Comparison of ENCODE assay signal across 8 mouse cellular contexts in the genomic region with DNA sequence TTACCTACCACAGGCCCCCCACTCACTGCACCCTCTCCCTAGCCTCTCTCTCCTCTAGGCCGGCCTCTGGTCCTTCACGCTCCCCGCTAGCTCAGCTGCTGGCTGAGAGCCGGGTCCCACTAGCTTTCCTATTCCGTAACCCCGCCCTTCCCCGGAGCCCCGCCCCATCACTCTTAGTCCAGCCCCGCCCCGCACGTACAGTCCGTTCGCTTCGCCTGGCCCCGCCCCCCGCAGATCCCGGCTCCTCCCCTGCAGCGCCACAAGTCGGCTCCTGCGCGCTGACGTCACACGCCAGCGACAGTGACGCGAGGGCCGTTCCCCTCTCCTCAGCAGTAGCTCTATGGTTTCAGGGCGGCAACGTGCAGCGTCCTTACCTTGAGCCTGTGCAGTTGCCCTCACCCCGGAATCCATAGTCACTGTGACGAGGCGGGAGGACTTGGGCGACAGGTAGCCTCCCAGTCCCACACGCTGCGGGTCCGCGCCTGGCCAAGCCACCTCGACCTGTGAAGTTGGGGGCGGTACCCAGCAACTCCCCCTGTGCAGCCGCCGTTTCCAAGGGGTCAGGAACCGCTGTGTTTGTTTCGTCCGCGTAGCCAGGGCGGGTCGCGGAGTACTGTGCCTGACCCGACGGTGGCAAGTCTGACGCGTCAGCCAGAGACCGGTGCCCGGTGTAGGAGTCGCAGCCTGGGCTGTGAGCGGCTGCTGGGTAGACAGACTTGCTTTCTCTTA. TPM values are rescaled to one million over a fixed set of nuclear protein-coding genes. Genes with fewer than 3 reads are reported as not detected.
DNase-seq lines count a peak whose midpoint lies in the region; ATAC-seq and TF ChIP-seq lines count a peak whose summit lies in the region.

A gene (plus strand): TSS at position 286 of the 729 bp plus-strand sequence.

- under 1% methylated on average over 57 of the region's 57 CpGs for WGBS in forebrain, embryonic 11.5 days
- under 1% methylated on average over 57 of the region's 57 CpGs for WGBS in heart, embryonic 16.5 days
- WGBS in liver, embryonic 15.5 days (ENCODE audit: insufficient replicate concordance): under 1% methylated on average over 57 of the region's 57 CpGs
- under 1% methylated on average over 57 of the region's 57 CpGs for WGBS in neural tube, embryonic 12.5 days

- TF ChIP-seq CTCF in CH12.LX (conservative IDR thresholded peaks at IDR 0.05 in 1 of 2, IDR thresholded peaks at IDR 0.05 in 1 of 2; ENCODE audit: low read depth in 2 of 2, low read length in 2 of 2): no peak

- peak; percentile 95 for DNase-seq in CH12.LX (ENCODE audit: extremely low read depth)
- peak; percentile 93 for DNase-seq in c-Kit-positive CD71-positive TER-119-negative erythroid progenitor cells, embryonic 14.5 days (ENCODE audit: low read depth)
- DNase-seq in forebrain, embryonic 11.5 days (ENCODE audit: low spot score): peak; percentile 100
- peak; percentile 99 to 100 for DNase-seq in kidney, postnatal 36 days
- DNase-seq in telencephalon, adult 2 months (ENCODE audit: low read depth, low spot score): peak; percentile 97

- in situ Hi-C loops in CH12.LX (cut with MboI; ENCODE audit: low pct_ligation_motif_present, low pct_unique_long_range_greater_than_20kb, low sequenced_read_pairs): no loop called here

- no peak for TF ChIP-seq RAD21 in CH12.LX (IDR thresholded peaks at IDR 0.05; ENCODE audit: low read depth, low read length)

- peak within 1 kb of the TSS; percentile 72 for H3K4me2 ChIP-seq in CH12.LX (ENCODE audit: insufficient read depth, low read depth, poor library complexity, severe bottlenecking)
- H3K4me2 ChIP-seq in forebrain, embryonic 11.5 days (ENCODE audit: low read depth, low read length, severe bottlenecking): peak within 1 kb of the TSS; percentile 62
- H3K4me2 ChIP-seq in heart, embryonic 16.5 days (ENCODE audit: low read depth, low read length): peak within 1 kb of the TSS; percentile 92
- peak within 1 kb of the TSS; percentile 75 for H3K4me2 ChIP-seq in liver, embryonic 15.5 days
- H3K4me2 ChIP-seq in neural tube, embryonic 12.5 days (replicated peaks): peak within 1 kb of the TSS; percentile 76

- peaks cover 0 to 2% of the 10 kb centered on the region in 2 experiments for H3K36me3 ChIP-seq in CH12.LX (replicated peaks in 1 of 2; ENCODE audit: control insufficient read depth in 1 of 2, insufficient read depth in 1 of 2, low read length in 1 of 2)
- H3K36me3 ChIP-seq in forebrain, embryonic 11.5 days (ENCODE audit: control insufficient read depth, insufficient read depth, low read length): no peaks in the 10 kb centered on the region
- H3K36me3 ChIP-seq in heart, embryonic 16.5 days (ENCODE audit: control insufficient read depth, insufficient read depth): no peaks in the 10 kb centered on the region
- H3K36me3 ChIP-seq in liver, embryonic 15.5 days (replicated peaks): no peaks in the 10 kb centered on the region
- no peaks in the 10 kb centered on the region; the same call in 1 of the 2 replicates for H3K36me3 ChIP-seq in neural tube, embryonic 12.5 days

- H3K79me2 ChIP-seq in CH12.LX (replicated peaks; ENCODE audit: control insufficient read depth, extremely low read depth, insufficient read depth, poor library complexity, severe bottlenecking): no peaks in the 10 kb centered on the region

- H3K27ac ChIP-seq in CH12.LX (ENCODE audit: insufficient read depth, low read depth): peak within 1 kb of the TSS; percentile 54
- peak within 1 kb of the TSS; percentile 80 for H3K27ac ChIP-seq in forebrain, embryonic 11.5 days (ENCODE audit: low read depth, low read length)
- peak within 1 kb of the TSS; percentile 97 for H3K27ac ChIP-seq in heart, embryonic 16.5 days (ENCODE audit: low read length)
- H3K27ac ChIP-seq in liver, embryonic 15.5 days (replicated peaks): peak within 1 kb of the TSS; percentile 99
- peak within 1 kb of the TSS; percentile 79 for H3K27ac ChIP-seq in neural tube, embryonic 12.5 days

- peak; percentile 96 for ATAC-seq in forebrain, embryonic 11.5 days (replicated peaks; ENCODE audit: low FRiP score)
- peak; percentile 97 for ATAC-seq in heart, embryonic 16.5 days (replicated peaks; ENCODE audit: extremely low read depth, insufficient read depth, low FRiP score)
- peak; percentile 94 for ATAC-seq in liver, embryonic 15.5 days (ENCODE audit: insufficient read depth)
- peak; percentile 96 for ATAC-seq in neural tube, embryonic 12.5 days (ENCODE audit: low FRiP score, low read depth)

- H3K4me3 ChIP-seq in CH12.LX (replicated peaks in 1 of 3; ENCODE audit: low read depth in 2 of 3, low read length in 2 of 3, poor library complexity in 1 of 3): peak within 1 kb of the TSS; percentile 65 to 85 (median 82)
- peak within 1 kb of the TSS; percentile 77 for H3K4me3 ChIP-seq in forebrain, embryonic 11.5 days (ENCODE audit: low read depth, low read length)
- peak within 1 kb of the TSS; percentile 96 for H3K4me3 ChIP-seq in heart, embryonic 16.5 days (ENCODE audit: low read length)
- H3K4me3 ChIP-seq in liver, embryonic 15.5 days (replicated peaks): peak within 1 kb of the TSS; percentile 82
- peak within 1 kb of the TSS; percentile 73 for H3K4me3 ChIP-seq in neural tube, embryonic 12.5 days

- no peaks in the 10 kb centered on the region for H3K27me3 ChIP-seq in CH12.LX (replicated peaks)
- H3K27me3 ChIP-seq in forebrain, embryonic 11.5 days (ENCODE audit: control insufficient read depth, insufficient read depth, low read length): no peaks in the 10 kb centered on the region
- H3K27me3 ChIP-seq in heart, embryonic 16.5 days (ENCODE audit: control insufficient read depth, insufficient read depth, low read length): no peaks in the 10 kb centered on the region
- H3K27me3 ChIP-seq in liver, embryonic 15.5 days: no peaks in the 10 kb centered on the region
- H3K27me3 ChIP-seq in neural tube, embryonic 12.5 days (replicated peaks): no peaks in the 10 kb centered on the region

- H3K9ac ChIP-seq in CH12.LX (ENCODE audit: insufficient read depth, low read depth): peak within 1 kb of the TSS; percentile 55
- H3K9ac ChIP-seq in forebrain, embryonic 11.5 days (ENCODE audit: low read length): peak within 1 kb of the TSS; percentile 69
- H3K9ac ChIP-seq in heart, embryonic 16.5 days (ENCODE audit: low read length): peak within 1 kb of the TSS; percentile 91
- H3K9ac ChIP-seq in liver, embryonic 15.5 days: peak within 1 kb of the TSS; percentile 83
- H3K9ac ChIP-seq in neural tube, embryonic 12.5 days: peak within 1 kb of the TSS; percentile 66

- peaks cover 2 to 22% of the 10 kb centered on the region in 2 experiments for H3K4me1 ChIP-seq in CH12.LX (ENCODE audit: control insufficient read depth in 1 of 2, insufficient read depth in 2 of 2)
- H3K4me1 ChIP-seq in forebrain, embryonic 11.5 days (replicated peaks; ENCODE audit: control insufficient read depth, insufficient read depth, low read length): peaks cover 8% of the 10 kb centered on the region
- peaks cover 8% of the 10 kb centered on the region for H3K4me1 ChIP-seq in heart, embryonic 16.5 days (ENCODE audit: control insufficient read depth, insufficient read depth, low read length)
- peaks cover 15% of the 10 kb centered on the region for H3K4me1 ChIP-seq in liver, embryonic 15.5 days (replicated peaks)
- peaks cover 6% of the 10 kb centered on the region; the same call in 1 of the 2 replicates for H3K4me1 ChIP-seq in neural tube, embryonic 12.5 days

- dilution Hi-C loops in CH12.LX (cut with MboI; ENCODE audit: extremely low pct_ligation_motif_present, extremely low pct_unique_long_range_greater_than_20kb, low sequenced_read_pairs): no loop called here

- peak; percentile 70 for TF ChIP-seq POLR2A in CH12.LX (IDR thresholded peaks at IDR 0.05; ENCODE audit: low read depth, low read length)

- H3K9me3 ChIP-seq in CH12.LX (replicated peaks; ENCODE audit: low read length): peaks cover 1% of the 10 kb centered on the region
- no peaks in the 10 kb centered on the region for H3K9me3 ChIP-seq in forebrain, embryonic 11.5 days (ENCODE audit: control insufficient read depth, low read length)
- no peaks in the 10 kb centered on the region for H3K9me3 ChIP-seq in heart, embryonic 16.5 days (replicated peaks; ENCODE audit: control insufficient read depth, low read length)
- no peaks in the 10 kb centered on the region for H3K9me3 ChIP-seq in liver, embryonic 15.5 days (replicated peaks)
- 0 out of 2 replicates have a peak, but pooled peaks cover 3% of the 10 kb centered on the region for H3K9me3 ChIP-seq in neural tube, embryonic 12.5 days

- TF ChIP-seq EP300 in CH12.LX (IDR thresholded peaks at IDR 0.05; ENCODE audit: low read length): no peak

TF ChIP-seq in CH12.LX, 34 proteins besides CTCF, POLR2A, EP300 and RAD21 (continues in another document):
- TF ChIP-seq JUND (conservative IDR thresholded peaks at IDR 0.05; ENCODE audit: low read depth, low read length): no peak
- peak; percentile 58; the same call in 1 of the 2 replicates for TF ChIP-seq MYC (IDR thresholded peaks at IDR 0.05; ENCODE audit: low read depth, low read length)
- TF ChIP-seq SIN3A (IDR thresholded peaks at IDR 0.05; ENCODE audit: low read length): peak; percentile 92
- TF ChIP-seq CHD1 (IDR thresholded peaks at IDR 0.05; ENCODE audit: low read depth, low read length): no peak
- TF ChIP-seq HCFC1 (IDR thresholded peaks at IDR 0.05; ENCODE audit: low read depth, low read length): peak; percentile 79
- TF ChIP-seq CHD2 (IDR thresholded peaks at IDR 0.05; ENCODE audit: low read length): no peak
- TF ChIP-seq MXI1 (IDR thresholded peaks at IDR 0.05; ENCODE audit: low read depth, low read length): peak; percentile 87
- peak; percentile 34; the same call in 1 of the 2 replicates for TF ChIP-seq NRF1 (IDR thresholded peaks at IDR 0.05; ENCODE audit: low read depth, low read length)
- TF ChIP-seq MAZ (IDR thresholded peaks at IDR 0.05; ENCODE audit: low read depth, low read length): peak; percentile 32; the same call in 1 of the 2 replicates
- peak; percentile 74; the same call in 1 of the 2 replicates for TF ChIP-seq POLR2AphosphoS2 (IDR thresholded peaks at IDR 0.05; ENCODE audit: low read depth, low read length)
- no peak for TF ChIP-seq JUN (IDR thresholded peaks at IDR 0.05; ENCODE audit: insufficient read depth, low read depth, low read length)
- 0 out of 2 replicates have a peak, but pooled peaks have one; percentile 30 for TF ChIP-seq KAT2A (IDR thresholded peaks at IDR 0.05; ENCODE audit: insufficient replicate concordance, low read length)
- peak; percentile 26; the same call in 1 of the 2 replicates for TF ChIP-seq ETS1 (conservative IDR thresholded peaks at IDR 0.05; ENCODE audit: low read depth, low read length)

RNA-seq across cellular contexts. Expression of the gene that starts here (rescaled TPM):
- total RNA-seq in CH12.LX (2012; rRNA removed): 6.5 and 7.7 TPM in 2 replicates
- 8.2 and 9.2 TPM in 2 replicates for total RNA-seq in CH12.LX (2014; rRNA removed)
- 9.1 TPM in 2 replicates for polyA plus RNA-seq in CH12.LX (2012; ENCODE audit: insufficient read length, low read depth)
- polyA plus RNA-seq in forebrain, embryonic 11.5 days (2014; fragmentation: Nextera tagmentation; extraction: Ambion mirVana): 20.5 and 23.3 TPM in 2 replicates
- 11.3 and 11.8 TPM in 2 replicates for polyA plus RNA-seq in heart, embryonic 16.5 days (2015; fragmentation: Nextera tagmentation; extraction: Ambion mirVana)
- 6.9 and 7.1 TPM in 2 replicates for polyA plus RNA-seq in liver, embryonic 15.5 days (2015; fragmentation: Nextera tagmentation; extraction: Ambion mirVana)
- 21.5 and 22.6 TPM in 2 replicates for polyA plus RNA-seq in neural tube, embryonic 12.5 days (2016; fragmentation: Nextera tagmentation; extraction: Ambion mirVana)

Comparison
In these comparisons a context has a peak if more than half of its experiments do, and no peak if none do; other contexts are left out.
1. Peak in every context shown above with its lines: DNase-seq, ATAC-seq, H3K4me3 ChIP-seq and H3K27ac ChIP-seq.